Mouse (Mus musculus): ENCODE measurements at regions not wholly inside any gene's neighbourhood (a gene's known extent, or its start where the extent isn't known, plus 50 kb on each side); places are given as distances from the start of the nearest gene placed in this dataset.

- DNase-seq (ENCODE audit: low spot score): no peak
Measured at GRCm38 (mm10) chr8:8183233-8183622, 477.8 kb downstream of the Efnb2 start.

- DNase-seq (ENCODE audit: low spot score): no peak
Measured at GRCm38 (mm10) chr8:8182616-8183232, 478.3 kb downstream of the Efnb2 start.

GRCm38 (mm10) chr8:8182108-8182507, 478.9 kb downstream of the Efnb2 start:
- DNase-seq (ENCODE audit: low spot score): no peak

- DNase-seq (ENCODE audit: low spot score): no peak
Measured at GRCm38 (mm10) chr8:8174286-8174685, 486.8 kb downstream of the Efnb2 start.

- DNase-seq (ENCODE audit: low spot score): no peak
Measured at GRCm38 (mm10) chr8:8168674-8169073, 492.4 kb downstream of the Efnb2 start.

- no peak for DNase-seq (ENCODE audit: low spot score)
Measured at GRCm38 (mm10) chr8:8168250-8168649, 492.8 kb downstream of the Efnb2 start.

GRCm38 (mm10) chr8:8147527-8147926, 513.5 kb downstream of the Efnb2 start:
- DNase-seq (ENCODE audit: low spot score): no peak

- DNase-seq (ENCODE audit: low spot score): no peak
Measured at GRCm38 (mm10) chr8:8142933-8143495, 518.0 kb downstream of the Efnb2 start.

- no peak for DNase-seq (ENCODE audit: low spot score)
Measured at GRCm38 (mm10) chr8:8142461-8142860, 518.6 kb downstream of the Efnb2 start.

GRCm38 (mm10) chr8:8139720-8140119, 521.3 kb downstream of the Efnb2 start:
- DNase-seq (ENCODE audit: low spot score): no peak

- DNase-seq (ENCODE audit: low spot score): no peak
Measured at GRCm38 (mm10) chr8:8133001-8133785, 527.8 kb downstream of the Efnb2 start.

- no peak for DNase-seq (ENCODE audit: low spot score)
Measured at GRCm38 (mm10) chr8:8131961-8132376, 529.1 kb downstream of the Efnb2 start.

GRCm38 (mm10) chr8:8130806-8131205, 530.2 kb downstream of the Efnb2 start:
- no peak for DNase-seq (ENCODE audit: low spot score)

- DNase-seq (ENCODE audit: low spot score): no peak
Measured at GRCm38 (mm10) chr8:8115595-8116429, 545.2 kb downstream of the Efnb2 start.

GRCm38 (mm10) chr8:8114604-8115003, 546.4 kb downstream of the Efnb2 start:
- DNase-seq (ENCODE audit: low spot score): no peak

- no peak for DNase-seq (ENCODE audit: low spot score)
Measured at GRCm38 (mm10) chr8:8109785-8110350, 551.2 kb downstream of the Efnb2 start.

GRCm38 (mm10) chr8:8103492-8103891, 557.5 kb downstream of the Efnb2 start:
- no peak for DNase-seq (ENCODE audit: low spot score)

- DNase-seq (ENCODE audit: low spot score): no peak
Measured at GRCm38 (mm10) chr8:8102010-8102727, 558.9 kb downstream of the Efnb2 start.

GRCm38 (mm10) chr8:8092551-8092950, 568.5 kb downstream of the Efnb2 start:
- no peak for DNase-seq (ENCODE audit: low spot score)

GRCm38 (mm10) chr8:8084652-8085051, 576.4 kb downstream of the Efnb2 start:
- DNase-seq (ENCODE audit: low spot score): no peak

GRCm38 (mm10) chr8:8064074-8064473, 597.0 kb downstream of the Efnb2 start:
- no peak for DNase-seq (ENCODE audit: low spot score)

Data from T-cell, adult 2 months (primary cell).